Mouse (Mus musculus) embryonic facial prominence, embryonic 11.5 days (tissue): Measurements from ENCODE around the gene Dhx30. TPM values are rescaled to one million over a fixed set of nuclear protein-coding genes. Genes with fewer than 3 reads are reported as not detected.
"Not testable (repeated sequence)": the region's sequence is repeated elsewhere in the genome, so short reads cannot be mapped to it uniquely, and the experiment has no call there.

ENCODE experiments used
- ATAC-seq: fragments of 200-750 bp; cut with Nextera tagmentation; replicated peaks from 2 replicates; pipeline ENCODE4 v1.8.0; 2017; ENCODE audit warnings: low read depth; ENCODE audit not compliant: insufficient number of reproducible peaks, low FRiP score, low TSS enrichment
- DNase-seq: peaks from one replicate; pipeline ENCODE4 v3.0.0-alpha.2; 2015; ENCODE audit warnings: low spot score
- H3K27ac ChIP-seq: fragments of 300-500 bp; sonication (generic); replicated peaks from 2 replicates; pipeline ENCODE4 v1.5.1; 2014; ENCODE audit warnings: mild to moderate bottlenecking, low read depth, low read length, control low read depth
- H3K27me3 ChIP-seq: fragments of 300-500 bp; sonication (generic); 2 replicates; pipeline ENCODE4 v1.6.1; 2014; ENCODE audit warnings: mild to moderate bottlenecking, low read length, moderate library complexity, mixed read lengths; ENCODE audit not compliant: control insufficient read depth, insufficient read depth
- H3K36me3 ChIP-seq: fragments of 300-500 bp; sonication (generic); replicated peaks from 2 replicates; pipeline ENCODE4 v1.6.1; 2014; ENCODE audit warnings: low read depth, mild to moderate bottlenecking, low read length, moderate library complexity, mixed read lengths; ENCODE audit not compliant: control insufficient read depth, insufficient read depth
- H3K4me1 ChIP-seq: fragments of 300-500 bp; sonication (generic); 2 replicates; pipeline ENCODE4 v1.6.1; 2014; ENCODE audit warnings: low read length, mixed read lengths; ENCODE audit not compliant: control insufficient read depth, insufficient read depth
- H3K4me2 ChIP-seq: fragments of 300-500 bp; sonication (generic); 2 replicates; pipeline ENCODE4 v1.6.1; 2014; ENCODE audit warnings: low read depth, mild to moderate bottlenecking, control low read depth, low read length, moderate library complexity
- H3K4me3 ChIP-seq: fragments of 300-500 bp; sonication (generic); 2 replicates; pipeline ENCODE4 v1.5.1; 2014; ENCODE audit warnings: low read depth, low read length, control low read depth
- H3K9ac ChIP-seq: fragments of 300-500 bp; sonication (generic); replicated peaks from 2 replicates; pipeline ENCODE4 v1.6.1; 2014; ENCODE audit warnings: mild to moderate bottlenecking, control low read depth, low read length
- H3K9me3 ChIP-seq: fragments of 300-500 bp; sonication (generic); replicated peaks from 2 replicates; pipeline ENCODE4 v1.6.1; 2016; ENCODE audit warnings: mild to moderate bottlenecking, low read length, inconsistent platforms, mixed read lengths; ENCODE audit not compliant: control insufficient read depth
- WGBS: fragments of 180-500 bp; shearing (Covaris S2); extraction: QIAGEN DNeasy Blood & Tissue Kit; methylation state at CpG from one replicate; pipeline ENCODE4 v1.1.7; 2014; 5-methylcytosine and 5-hydroxymethylcytosine counted together
- polyA plus RNA-seq: library from polyadenylated mRNA; unstranded; fragments of >200 nt; fragmentation: Nextera tagmentation; extraction: Ambion mirVana; gene quantifications from 2 replicates; pipeline ENCODE4 v1.2.1, GENCODE M21; 2014

Gene Dhx30
- polyA plus RNA-seq, 1 experiment from 2014 or later = 171 TPM

DNA sequence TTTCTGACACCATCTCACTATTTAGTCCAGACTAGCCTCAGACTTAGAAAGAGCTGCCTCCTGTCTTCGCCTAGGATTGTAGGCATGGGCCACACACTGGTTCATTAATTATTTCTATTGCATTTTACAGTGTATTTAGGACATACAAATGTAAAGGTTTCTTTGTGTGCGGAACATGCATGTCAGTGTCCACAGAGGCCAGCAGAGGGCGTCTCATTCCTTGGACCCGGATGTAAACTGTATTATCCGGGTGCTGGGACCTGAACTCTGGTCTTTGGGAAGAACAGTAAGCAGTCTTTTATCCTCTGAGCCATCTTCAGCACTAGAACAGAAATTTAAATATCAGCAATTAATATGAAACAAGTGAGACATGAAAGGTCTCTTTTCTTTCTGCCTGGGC is 16.5 kb upstream of the Dhx30 start:
- DNase-seq (no peak), ATAC-seq (no peak)
- H3K36me3 ChIP-seq = peaks cover under 1% of the 10 kb centered on the region
- no peak overlapping the region for H3K27ac ChIP-seq
- H3K4me3 ChIP-seq = no peak overlapping the region
- H3K27me3 ChIP-seq = no peaks in the 10 kb centered on the region
- WGBS = 85% methylated on average over 5 of the region's 5 CpGs
- H3K4me2 ChIP-seq = no peak overlapping the region
- H3K9me3 ChIP-seq = no peaks in the 10 kb centered on the region
- no peaks in the 10 kb centered on the region; the same call in 1 of the 2 replicates for H3K4me1 ChIP-seq
- no peak overlapping the region for H3K9ac ChIP-seq

GRCm38 (mm10) chr9:110132921-110133320 is 15.3 kb upstream of the Dhx30 start:
- Histone ChIP-seq H3K4me1 (no peaks in the 10 kb centered on the region; the same call in 1 of the 2 replicates), H3K4me3 (peak overlapping the region; percentile 84), H3K9me3 (no peaks in the 10 kb centered on the region), H3K4me2 (peak overlapping the region; percentile 46), H3K9ac (peak overlapping the region; percentile 97), H3K27ac (no peak overlapping the region), H3K36me3 (no peaks in the 10 kb centered on the region; the same call in none of the 2 replicates), H3K27me3 (no peaks in the 10 kb centered on the region)
- no peak for ATAC-seq
- 66% methylated on average over 6 of the region's 6 CpGs for WGBS
- peak; percentile 15 for DNase-seq

- H3K27me3 ChIP-seq = no peaks in the 10 kb centered on the region
Observed at GRCm38 (mm10) chr9:110132201-110132605, 14.6 kb upstream of the Dhx30 start.

DNA sequence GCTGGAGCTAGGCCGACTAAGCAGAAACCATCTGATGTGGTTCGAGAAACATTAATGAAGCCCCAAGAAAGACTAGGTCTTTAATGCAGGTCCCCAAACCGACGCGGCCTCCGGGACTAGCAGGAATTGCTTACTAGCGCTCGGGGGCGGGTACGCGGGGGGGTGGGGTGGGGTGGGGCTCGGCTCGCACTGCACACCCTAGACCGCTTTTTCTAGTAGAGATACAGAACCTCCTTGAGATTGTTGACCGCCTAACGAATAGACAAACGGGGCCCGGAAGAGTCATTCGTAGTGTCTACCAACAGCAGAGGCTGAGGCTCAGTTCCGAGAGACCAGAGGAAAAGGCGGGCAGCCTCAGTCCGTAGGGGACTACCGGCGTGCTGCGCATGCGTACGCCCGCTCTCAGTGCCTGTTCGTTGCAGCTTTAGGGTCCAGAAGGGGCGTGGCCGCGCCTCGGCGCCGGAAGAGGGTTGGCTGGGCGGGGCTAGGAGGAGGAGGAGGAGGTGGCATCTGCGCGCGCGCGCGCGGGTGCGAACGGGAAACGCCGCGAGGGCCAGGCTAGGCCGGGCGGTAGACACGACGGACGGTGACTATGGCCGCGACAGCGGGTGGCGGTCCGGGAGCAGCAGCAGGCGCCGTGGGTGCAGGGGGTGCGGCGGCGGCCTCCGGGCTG is 14.0 kb upstream of the Dhx30 start:
- Histone ChIP-seq H3K4me3 (peak overlapping the region; percentile 84), H3K4me2 (peak overlapping the region; percentile 62), H3K9me3 (no peaks in the 10 kb centered on the region), H3K9ac (peak overlapping the region; percentile 97), H3K36me3 (no peaks in the 10 kb centered on the region; the same call in none of the 2 replicates), H3K4me1 (no peaks in the 10 kb centered on the region; the same call in 1 of the 2 replicates), H3K27me3 (no peaks in the 10 kb centered on the region), H3K27ac (peak overlapping the region; percentile 87)
- DNase-seq (peak; percentile 100), ATAC-seq (peak; percentile 96)
- under 1% methylated on average over 64 of the region's 64 CpGs for WGBS

More at GRCm38 (mm10) chr9:110132201-110132605, 14.6 kb upstream of the Dhx30 start:
- DNase-seq = peak; percentile 63
- H3K9ac ChIP-seq = peak overlapping the region; percentile 97
- WGBS = 0% methylated on average over 28 of the region's 38 CpGs
- ATAC-seq = peak; percentile 68; the same call in 1 of the 2 replicates
- no peaks in the 10 kb centered on the region for H3K9me3 ChIP-seq
- peak overlapping the region; percentile 84 for H3K4me3 ChIP-seq
- H3K4me2 ChIP-seq = peak overlapping the region; percentile 46
- H3K36me3 ChIP-seq = no peaks in the 10 kb centered on the region; the same call in none of the 2 replicates
- peak overlapping the region; percentile 87 for H3K27ac ChIP-seq
- no peaks in the 10 kb centered on the region; the same call in 1 of the 2 replicates for H3K4me1 ChIP-seq

GRCm38 (mm10) chr9:110130896-110131524 is 13.4 kb upstream of the Dhx30 start:
- Histone ChIP-seq H3K36me3 (no peaks in the 10 kb centered on the region; the same call in none of the 2 replicates), H3K9me3 (no peaks in the 10 kb centered on the region), H3K4me2 (peak overlapping the region; percentile 62), H3K4me3 (peak overlapping the region; percentile 84), H3K9ac (peak overlapping the region; percentile 79), H3K27ac (peak overlapping the region; percentile 87), H3K4me1 (no peaks in the 10 kb centered on the region; the same call in 1 of the 2 replicates), H3K27me3 (no peaks in the 10 kb centered on the region)
- 33% methylated on average over 10 of the region's 10 CpGs for WGBS
- ATAC-seq (no peak), DNase-seq (peak; percentile 29)

DNA sequence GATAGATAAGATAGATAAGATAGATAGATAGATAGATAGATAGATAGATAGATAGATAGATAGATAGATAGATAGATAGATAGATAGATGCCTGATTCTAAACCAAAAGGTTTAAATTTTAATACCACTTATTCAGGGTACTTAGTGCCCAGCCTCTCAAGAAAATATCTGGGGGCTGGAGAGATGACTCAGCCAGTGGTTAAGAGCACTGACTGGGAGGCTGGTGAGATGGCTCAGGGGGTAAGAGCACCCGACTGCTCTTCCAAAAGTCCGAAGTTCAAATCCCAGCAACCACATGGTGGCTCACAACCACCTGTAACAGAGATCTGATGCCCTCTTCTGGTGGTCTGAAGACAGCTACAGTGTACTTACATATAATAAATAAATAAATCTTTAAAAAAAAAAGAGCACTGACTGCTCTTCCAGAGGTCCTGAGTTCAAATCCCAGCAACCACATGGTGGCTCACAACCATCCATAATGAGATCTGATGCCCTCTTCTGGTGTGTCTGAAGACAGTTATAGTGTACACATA is 6.4 kb upstream of the Dhx30 start:
- not testable (repeated sequence) for H3K4me3 ChIP-seq, ATAC-seq

DNA sequence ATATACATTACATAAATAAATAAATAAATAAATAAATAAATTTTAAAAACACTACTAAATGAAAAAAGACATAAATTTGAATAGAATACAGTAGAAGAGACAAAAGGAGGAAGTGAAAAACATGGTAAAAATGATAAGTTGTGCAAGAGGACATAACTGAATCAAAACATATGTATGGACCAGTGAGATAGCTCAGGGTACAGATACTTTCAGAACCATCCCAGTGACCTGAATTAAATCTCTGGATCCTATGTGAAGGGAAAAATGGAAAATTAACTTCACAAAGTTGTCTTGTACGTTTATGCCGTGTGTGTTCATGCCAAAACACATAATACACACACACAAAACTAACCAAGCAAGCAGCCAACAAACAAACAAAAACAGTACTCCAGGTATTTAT is 5.7 kb upstream of the Dhx30 start:
- Histone ChIP-seq H3K27ac (no peak overlapping the region), H3K27me3 (no peaks in the 10 kb centered on the region), H3K4me2 (no peak overlapping the region), H3K9ac (no peak overlapping the region), H3K9me3 (no peaks in the 10 kb centered on the region), H3K36me3 (no peaks in the 10 kb centered on the region), H3K4me3 (no peak overlapping the region), H3K4me1 (peaks cover 1% of the 10 kb centered on the region; the same call in 1 of the 2 replicates)
- no peak for ATAC-seq
- WGBS = 85% methylated on average over 2 of the region's 2 CpGs
- DNase-seq = no peak

More for the DNA sequence above, 6.4 kb upstream of the Dhx30 start:
- not testable (repeated sequence) for H3K9me3 ChIP-seq, H3K4me2 ChIP-seq, H3K27me3 ChIP-seq, H3K4me1 ChIP-seq, H3K36me3 ChIP-seq, H3K9ac ChIP-seq, DNase-seq, H3K27ac ChIP-seq
- WGBS = 61% methylated on average over 2 of the region's 2 CpGs

DNA sequence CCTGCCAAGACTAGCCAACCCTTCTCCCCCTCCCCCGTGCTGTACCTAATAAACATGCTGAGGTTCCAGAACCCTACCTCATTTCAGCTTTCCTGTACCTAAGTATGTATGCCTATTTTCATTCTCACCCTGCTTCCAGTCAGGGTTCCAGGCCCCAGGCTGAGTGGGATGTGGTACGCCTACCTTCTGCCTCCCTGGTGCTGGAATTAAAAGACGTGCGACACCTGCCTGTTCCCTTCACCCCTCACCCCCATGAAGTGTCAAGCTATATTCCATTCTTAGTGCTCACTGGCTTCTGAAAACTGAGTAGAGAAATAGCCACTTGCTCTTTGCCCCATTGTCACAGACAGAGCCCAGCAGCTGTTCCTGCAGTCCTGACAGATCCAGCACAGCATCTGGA is 3.8 kb upstream of the Dhx30 start:
- Histone ChIP-seq H3K9me3 (no peaks in the 10 kb centered on the region), H3K9ac (no peak overlapping the region), H3K27me3 (no peaks in the 10 kb centered on the region), H3K4me3 (no peak overlapping the region), H3K27ac (no peak overlapping the region), H3K36me3 (no peaks in the 10 kb centered on the region), H3K4me2 (no peak overlapping the region), H3K4me1 (peaks cover 3% of the 10 kb centered on the region; the same call in 1 of the 2 replicates)
- no peak for ATAC-seq
- WGBS = 82% methylated on average over 4 of the region's 4 CpGs
- no peak for DNase-seq
